Mouse (Mus musculus) c-Kit-negative CD71-positive TER-119-positive erythroid progenitor cells, embryonic 14.5 days (primary cell): ENCODE results near the gene Gmfg.

ENCODE experiments used
- DNase-seq: peaks from one replicate; pipeline ENCODE4 v3.0.0-alpha.2; 2013; ENCODE audit warnings: low read depth, low spot score

The Gmfg gene

GRCm38 (mm10) chr7:28436932-28437570 lies at the start of gene Gmfg:
Gmfg (plus strand) TSS chr7:28437447.
- DNase-seq: peak; percentile 89

- DNase-seq: no peak
Observed at GRCm38 (mm10) chr7:28390331-28390730, 46.9 kb upstream of the Gmfg start.

GRCm38 (mm10) chr7:28392429-28393271 lies 44.6 kb upstream of the Gmfg start, which contains the start of the genes Med29 and Paf1:
Med29 (minus strand) TSS chr7:28392708.
Paf1 (plus strand) TSS chr7:28392951.
- peak; percentile 98 for DNase-seq

- DNase-seq: no peak
Observed at GRCm38 (mm10) chr7:28393272-28393951, 43.8 kb upstream of the Gmfg start.

GRCm38 (mm10) chr7:28395425-28395824 lies 41.8 kb upstream of the Gmfg start:
- DNase-seq: no peak

- DNase-seq: no peak
Observed at GRCm38 (mm10) chr7:28398000-28398399, 39.2 kb upstream of the Gmfg start.

GRCm38 (mm10) chr7:28398696-28399340 lies 38.4 kb upstream of the Gmfg start:
- no peak for DNase-seq

- no peak for DNase-seq
Observed at GRCm38 (mm10) chr7:28401030-28401429, 36.2 kb upstream of the Gmfg start.

- DNase-seq: no peak
Observed at GRCm38 (mm10) chr7:28401942-28402341, 35.3 kb upstream of the Gmfg start.

GRCm38 (mm10) chr7:28410841-28411475 lies 26.3 kb upstream of the Gmfg start:
- DNase-seq: no peak

- DNase-seq: no peak
Observed at GRCm38 (mm10) chr7:28412826-28413225, 24.4 kb upstream of the Gmfg start.

- DNase-seq: no peak
Observed at GRCm38 (mm10) chr7:28417368-28417767, 19.9 kb upstream of the Gmfg start.

GRCm38 (mm10) chr7:28418096-28418670 lies 19.1 kb upstream of the Gmfg start:
- no peak for DNase-seq

GRCm38 (mm10) chr7:28419416-28419815 lies 17.8 kb upstream of the Gmfg start:
- DNase-seq: no peak

- DNase-seq: no peak
Observed at GRCm38 (mm10) chr7:28423018-28423417, 14.2 kb upstream of the Gmfg start.

- DNase-seq: no peak
Observed at GRCm38 (mm10) chr7:28427738-28428137, 9.5 kb upstream of the Gmfg start.

GRCm38 (mm10) chr7:28430512-28430911 lies 6.7 kb upstream of the Gmfg start:
- no peak for DNase-seq

- no peak for DNase-seq
Observed at GRCm38 (mm10) chr7:28432252-28432651, 5.0 kb upstream of the Gmfg start.

- no peak for DNase-seq
Observed at GRCm38 (mm10) chr7:28435660-28436259, 1.5 kb upstream of the Gmfg start.

GRCm38 (mm10) chr7:28436271-28436904 lies 859 bp upstream of the Gmfg start:
- DNase-seq: peak; percentile 95
